Mouse (Mus musculus): ENCODE measurements at regions not wholly inside any gene's neighbourhood (a gene's known extent, or its start where the extent isn't known, plus 50 kb on each side); places are given as distances from the start of the nearest gene placed in this dataset.

DNA sequence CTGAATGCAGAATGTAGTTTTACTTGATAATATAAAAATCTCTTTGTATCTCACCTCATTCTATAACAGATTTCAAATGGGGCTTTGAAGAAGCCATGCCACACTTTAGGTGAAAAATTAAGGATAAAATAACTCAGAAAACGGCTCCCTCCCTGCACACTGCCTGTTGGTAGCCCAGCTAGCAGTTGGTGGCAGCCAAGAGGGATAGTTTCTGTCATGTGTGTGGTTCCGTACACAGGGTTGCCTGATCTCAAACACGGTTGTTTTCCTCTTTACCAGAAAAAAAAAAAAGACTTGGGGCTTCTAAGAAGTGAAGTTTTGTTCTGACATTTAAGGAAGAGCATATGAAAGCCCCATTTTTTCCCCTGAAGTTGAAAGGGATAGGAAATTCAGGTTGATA is 773.1 kb upstream of the Car8 start:
- in situ Hi-C loops (cut with MboI, MseI) = no loop called here

DNA sequence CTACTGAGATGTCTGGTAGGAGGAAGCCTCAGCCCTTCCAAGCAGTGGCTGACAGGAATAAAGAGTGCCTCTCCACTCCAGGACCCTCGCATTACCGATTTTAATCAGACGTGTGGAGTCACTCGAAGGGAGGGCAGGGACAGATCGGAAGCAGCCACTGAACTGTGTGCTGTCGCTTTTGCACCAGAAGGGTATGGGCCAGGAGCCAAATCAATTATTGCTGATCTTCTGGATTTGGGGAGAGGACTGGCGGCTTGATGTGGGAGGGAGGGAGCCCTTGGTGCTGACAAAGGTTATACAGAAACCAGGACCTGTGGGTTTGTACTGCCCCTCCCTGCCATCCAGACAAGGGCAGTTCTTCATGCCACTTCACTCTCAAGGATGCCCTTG is 772.3 kb upstream of the Car8 start:
- in situ Hi-C loops (cut with MboI, MseI) = no loop called here

DNA sequence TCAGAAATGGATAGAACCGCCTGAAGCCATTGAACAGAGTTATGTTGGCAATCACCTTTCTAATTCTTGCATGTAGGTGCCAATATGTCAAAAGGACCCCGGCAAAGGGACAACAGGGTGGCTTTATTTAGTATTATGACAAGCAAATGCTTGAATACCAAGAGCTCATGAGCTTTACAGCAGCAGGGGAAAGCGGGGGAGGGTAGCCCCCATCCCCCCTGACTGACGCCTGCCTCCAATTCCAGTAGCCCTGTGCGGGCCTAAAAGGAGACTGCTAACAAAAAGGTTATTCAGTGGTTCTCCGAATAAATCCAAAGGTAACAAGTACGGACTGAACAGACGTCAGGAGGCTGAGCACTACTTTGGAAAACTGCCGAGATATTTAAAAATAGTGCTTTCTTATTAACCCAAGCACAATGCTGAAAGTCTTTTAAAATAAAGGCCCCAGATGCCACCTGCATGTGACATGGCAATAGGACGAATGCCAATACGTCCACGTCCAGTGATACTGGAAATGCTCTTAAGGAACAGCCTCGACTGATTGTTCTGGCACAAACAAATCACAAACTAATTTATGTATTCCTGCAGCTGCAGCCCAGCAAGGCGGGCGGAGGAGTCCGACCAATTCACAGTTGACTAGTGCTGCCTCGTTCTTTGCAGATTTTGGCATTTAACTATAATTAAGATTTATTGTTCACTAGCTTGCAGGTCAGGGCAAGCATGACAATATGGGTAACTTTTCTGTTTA is 771.7 kb upstream of the Car8 start:
- in situ Hi-C loops (cut with MboI, MseI) = no loop called here

DNA sequence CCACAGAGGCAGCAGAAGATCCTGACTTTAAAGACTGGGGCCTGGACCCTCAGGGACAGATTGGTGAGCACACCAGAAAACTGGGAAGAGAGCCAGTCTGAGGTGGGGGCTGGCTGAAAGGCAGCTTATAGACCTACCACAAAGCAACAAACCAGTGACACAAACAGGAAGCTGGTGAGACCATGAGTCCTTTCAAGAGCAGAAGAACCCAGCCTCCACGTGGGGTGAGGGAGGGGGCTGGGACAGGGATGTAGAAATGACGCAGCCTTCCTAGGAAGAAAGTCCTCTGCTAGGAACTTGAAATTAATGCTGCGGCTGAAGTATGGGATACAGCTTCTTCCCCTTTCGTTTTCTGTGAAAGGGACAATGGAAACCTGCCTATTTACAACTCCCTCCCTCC is 770.8 kb upstream of the Car8 start:
- in situ Hi-C loops (cut with MboI, MseI) = no loop called here

DNA sequence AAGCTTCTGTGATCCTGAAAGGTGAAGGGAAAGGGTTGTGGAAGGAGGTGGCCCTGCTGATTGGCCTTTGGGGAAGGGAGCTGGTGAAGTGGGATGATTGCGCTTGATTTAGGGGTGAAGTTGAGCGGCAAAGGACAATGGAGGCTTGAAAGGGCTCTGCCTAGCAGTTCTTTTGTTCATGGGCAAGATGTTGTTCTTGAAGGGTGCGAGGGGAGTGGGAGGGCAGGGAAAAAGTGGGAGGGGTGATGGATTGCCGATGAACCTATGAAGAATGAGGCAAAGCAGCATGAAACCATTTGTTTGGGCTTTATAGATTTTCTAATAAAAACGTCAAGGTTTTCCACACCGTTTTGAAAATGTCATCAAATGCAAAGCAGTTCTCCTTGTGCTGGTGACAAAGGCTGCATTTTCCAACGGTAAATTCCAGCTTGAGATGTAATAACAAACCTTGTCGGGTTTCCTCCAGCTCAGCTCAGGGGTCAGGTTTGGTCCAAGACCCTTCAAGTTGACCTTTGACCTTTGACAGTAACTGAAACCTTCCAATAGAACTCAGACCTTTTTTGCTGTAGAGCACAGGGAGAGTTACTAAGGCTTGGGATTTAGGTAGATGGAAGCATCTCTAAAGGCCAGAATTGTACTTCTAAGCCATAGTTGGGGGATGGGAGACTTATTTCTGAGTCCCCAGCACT is 767.2 kb upstream of the Car8 start:
- in situ Hi-C loops (cut with MboI, MseI) = no loop called here

DNA sequence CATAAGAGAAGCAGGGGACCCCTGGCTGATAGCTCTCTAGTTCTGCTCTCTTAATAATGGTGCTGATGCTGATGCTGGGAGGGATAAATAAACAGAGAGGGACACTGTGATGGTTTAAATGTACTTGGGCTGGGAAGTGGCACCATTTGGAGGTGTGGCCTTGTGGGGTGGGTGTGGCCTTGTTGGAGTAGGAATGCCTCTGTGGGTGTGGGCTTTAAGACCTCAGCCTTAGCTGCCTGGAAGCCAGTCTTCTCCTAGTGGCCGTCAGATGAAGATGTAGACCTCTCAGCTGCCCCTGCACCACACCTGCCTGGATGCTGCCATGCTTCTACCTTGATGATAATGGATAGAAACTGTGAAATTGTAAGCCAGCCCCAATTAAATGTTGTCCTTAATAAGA is 765.0 kb upstream of the Car8 start:
- in situ Hi-C loops (cut with MboI, MseI) = no loop called here

DNA sequence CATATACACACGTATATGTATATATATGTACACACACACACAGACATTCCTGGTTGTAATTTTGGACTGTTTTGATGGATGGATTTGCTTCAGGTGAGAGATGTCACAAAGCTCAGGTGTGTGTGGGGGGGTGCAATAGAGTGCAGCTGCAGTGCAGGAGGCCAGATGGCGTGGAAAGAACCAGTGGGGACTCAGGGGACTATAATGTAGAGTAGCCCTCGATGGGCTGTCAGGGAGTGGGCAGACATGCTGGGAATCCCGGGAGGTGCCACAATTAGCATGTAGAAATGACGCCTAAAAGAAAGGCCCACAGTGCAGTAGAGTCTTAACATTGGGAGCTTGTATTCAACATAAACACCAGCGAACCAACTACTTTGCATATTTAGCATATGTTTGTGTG is 763.5 kb upstream of the Car8 start:
- in situ Hi-C loops (cut with MboI, MseI) = no loop called here

DNA sequence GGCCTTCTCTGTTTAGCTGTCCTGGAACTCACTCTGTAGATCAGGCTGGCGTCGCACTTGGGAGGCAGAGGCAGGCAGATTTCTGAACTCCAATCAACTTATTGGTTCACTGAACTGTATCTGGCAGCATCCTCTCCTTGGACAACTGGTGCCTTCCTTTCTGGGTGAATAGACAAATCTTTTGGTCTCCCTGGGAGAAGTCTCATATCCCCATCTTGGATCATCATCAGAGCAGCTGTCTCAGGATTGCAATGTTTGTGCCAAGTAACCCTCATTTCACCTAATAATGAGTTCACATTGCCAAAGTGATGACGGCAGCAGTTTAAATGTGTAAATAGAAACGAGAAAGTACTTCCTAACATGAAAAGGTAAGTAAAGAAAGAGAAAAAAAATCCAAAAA is 759.8 kb upstream of the Car8 start:
- in situ Hi-C loops (cut with MboI, MseI) = no loop called here

DNA sequence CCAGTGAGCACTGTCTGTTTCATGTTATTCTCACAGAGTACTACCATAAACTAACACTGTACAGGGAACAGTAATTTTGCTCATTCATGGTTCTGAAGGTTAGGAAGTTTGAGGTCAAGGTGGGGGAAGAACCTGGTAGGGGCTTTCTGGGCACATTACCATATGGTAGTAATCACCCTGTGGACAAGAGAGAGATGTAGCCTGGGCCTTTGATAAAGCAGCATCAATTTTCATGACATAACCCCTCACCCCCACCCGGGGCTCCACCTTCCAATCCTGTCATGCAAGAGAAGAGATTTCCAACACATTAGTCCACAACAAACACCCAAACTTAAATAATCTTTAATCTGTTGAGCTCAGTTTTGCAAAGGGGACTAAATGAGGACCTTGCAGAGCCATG is 753.3 kb upstream of the Car8 start:
- in situ Hi-C loops (cut with MboI, MseI) = no loop called here

DNA sequence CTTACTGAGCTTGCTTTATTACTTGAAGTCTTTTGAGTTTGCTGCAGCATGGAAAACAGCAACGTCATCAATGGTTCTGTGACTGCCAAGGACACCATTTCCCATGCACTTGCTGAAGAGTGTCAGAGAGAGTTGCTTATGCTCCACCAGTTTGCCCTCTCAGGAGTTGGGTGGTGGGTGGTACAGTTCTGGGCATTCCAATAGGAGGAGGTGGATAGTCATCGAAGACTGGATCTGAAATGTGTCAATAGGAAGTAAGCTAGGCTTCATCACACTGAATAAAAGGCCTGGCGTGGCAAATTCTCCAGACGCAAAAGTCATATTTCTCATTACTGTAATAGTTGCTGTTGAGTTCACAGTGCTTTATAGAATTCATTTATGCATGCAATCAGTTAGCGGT is 751.7 kb upstream of the Car8 start:
- in situ Hi-C loops (cut with MboI, MseI) = no loop called here

DNA sequence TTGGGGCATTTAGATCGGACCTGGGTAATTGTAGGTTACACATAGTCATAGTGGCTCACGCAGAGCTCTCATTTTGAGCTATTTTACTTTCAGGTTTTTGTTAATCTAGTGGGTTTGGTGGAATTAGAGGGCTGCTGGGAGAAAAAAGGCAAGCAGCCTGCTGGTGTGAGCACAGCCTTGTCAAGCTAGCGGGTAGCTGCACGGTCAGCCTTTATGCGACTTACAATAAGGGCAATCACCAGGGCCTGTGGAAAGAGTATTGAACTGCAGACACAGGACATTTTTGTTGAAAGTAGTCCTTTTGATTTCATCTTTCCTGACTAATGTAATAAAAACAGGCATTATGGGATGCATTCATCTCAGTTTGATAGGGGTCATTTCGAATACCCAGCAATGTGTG is 750.8 kb upstream of the Car8 start:
- in situ Hi-C loops (cut with MboI, MseI) = no loop called here

DNA sequence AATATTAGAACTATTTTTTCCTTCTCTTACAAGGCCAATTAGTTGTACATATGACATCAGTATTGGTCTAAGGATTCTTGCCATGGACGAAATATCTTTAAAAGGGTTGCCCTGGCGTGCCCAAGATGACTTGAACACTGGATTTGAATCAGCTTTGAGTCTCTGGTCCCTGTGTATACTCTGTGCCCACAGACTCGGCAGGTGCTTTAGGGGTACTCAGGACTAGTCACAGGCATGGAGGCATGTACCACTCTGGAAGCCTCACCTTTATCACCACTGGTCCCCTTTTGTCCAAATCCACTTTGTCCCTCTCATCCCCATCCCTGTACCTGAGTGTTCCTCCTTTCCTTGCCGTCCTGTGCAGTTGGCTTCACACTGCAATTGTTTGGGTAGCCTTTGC is 750.3 kb upstream of the Car8 start:
- in situ Hi-C loops (cut with MboI, MseI) = no loop called here

DNA sequence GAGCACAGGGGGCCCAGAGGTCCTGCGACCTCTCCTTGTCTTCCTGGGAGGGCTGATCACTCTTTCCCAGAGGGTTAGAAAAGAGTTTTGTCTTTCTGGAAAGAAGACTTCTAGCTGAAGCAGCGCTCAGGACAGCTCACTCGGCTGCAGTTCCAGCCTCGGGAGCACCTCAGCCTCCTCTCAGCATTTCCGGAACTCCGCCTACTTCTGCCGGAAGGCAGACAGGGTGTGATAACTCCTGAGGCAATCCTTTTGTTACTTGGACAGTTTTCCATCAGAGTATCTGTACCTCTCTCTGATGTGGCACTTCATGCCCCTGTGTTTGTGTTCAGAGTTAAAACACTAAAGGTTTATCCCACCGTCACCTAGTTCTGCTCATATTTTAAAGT is 749.5 kb upstream of the Car8 start:
- in situ Hi-C loops (cut with MboI, MseI) = no loop called here

DNA sequence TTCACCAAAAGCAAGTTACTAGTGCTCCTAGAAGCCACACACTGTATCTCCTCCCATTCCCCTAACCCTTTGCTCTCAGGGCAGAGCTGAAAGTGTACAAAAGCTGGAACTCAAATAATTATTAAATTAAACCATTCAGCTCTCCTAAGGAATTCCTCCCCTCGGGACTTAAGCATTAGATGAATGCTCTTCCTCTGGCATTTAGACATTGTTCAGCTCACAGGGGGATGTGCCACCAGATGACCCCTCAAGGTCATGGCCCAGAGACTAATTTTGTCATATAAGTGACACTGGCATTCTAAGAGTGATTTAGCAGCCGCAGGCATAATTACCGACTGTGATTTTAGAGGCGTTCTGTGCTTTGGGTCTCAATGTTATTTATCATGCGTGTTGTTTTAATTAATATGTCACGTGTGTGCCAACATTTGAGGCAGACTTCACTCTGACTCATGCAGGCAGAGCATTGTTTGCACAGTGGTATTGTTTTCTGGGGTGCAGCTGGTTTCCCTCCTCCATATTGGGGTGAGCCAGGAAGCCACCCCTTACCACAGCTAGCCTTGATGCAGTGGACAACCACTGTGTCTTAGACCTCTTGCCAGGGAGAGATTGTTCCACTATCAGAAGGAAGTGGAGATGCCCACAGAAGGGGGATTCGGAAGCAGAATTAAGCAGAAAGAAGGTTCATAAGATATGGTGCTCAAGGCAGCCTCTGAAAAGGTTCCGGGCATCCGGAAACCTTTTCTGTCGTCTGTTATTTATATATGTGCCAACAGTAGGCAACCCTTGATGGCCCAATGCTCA is 748.9 kb upstream of the Car8 start:
- in situ Hi-C loops (cut with MboI, MseI) = no loop called here

DNA sequence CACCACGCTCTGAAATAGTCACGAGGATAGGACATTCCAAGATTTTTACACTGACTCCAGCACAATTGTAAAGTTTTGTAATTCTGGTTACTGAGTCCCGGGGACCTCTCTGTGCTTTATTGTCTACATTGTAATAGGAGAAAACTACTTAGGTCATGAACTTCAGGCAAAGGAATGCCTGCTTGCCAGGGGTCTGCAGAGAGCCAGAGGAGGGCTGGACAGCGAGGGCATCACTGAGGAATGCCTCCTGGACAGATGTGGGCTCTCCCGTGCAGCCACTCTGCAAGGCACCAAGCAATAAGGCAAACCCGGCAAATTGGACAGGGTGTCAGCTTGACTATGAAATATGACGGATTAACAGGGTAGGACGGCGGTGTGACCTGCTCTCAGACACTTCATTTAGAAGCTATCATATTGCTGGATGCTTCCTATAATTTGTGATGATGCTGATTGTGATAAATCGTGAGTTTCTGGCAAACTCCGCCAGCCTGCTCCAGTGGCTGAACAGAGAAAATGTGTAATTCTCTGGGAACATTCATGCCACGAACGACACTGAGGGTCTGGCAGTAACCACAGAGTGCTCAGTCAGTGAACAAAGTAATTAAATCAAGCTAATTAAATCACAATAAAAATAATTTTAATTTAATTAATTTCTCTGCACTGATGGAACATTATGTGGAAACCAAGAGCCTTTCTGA is 747.7 kb upstream of the Car8 start:
- in situ Hi-C loops (cut with MboI, MseI) = no loop called here

DNA sequence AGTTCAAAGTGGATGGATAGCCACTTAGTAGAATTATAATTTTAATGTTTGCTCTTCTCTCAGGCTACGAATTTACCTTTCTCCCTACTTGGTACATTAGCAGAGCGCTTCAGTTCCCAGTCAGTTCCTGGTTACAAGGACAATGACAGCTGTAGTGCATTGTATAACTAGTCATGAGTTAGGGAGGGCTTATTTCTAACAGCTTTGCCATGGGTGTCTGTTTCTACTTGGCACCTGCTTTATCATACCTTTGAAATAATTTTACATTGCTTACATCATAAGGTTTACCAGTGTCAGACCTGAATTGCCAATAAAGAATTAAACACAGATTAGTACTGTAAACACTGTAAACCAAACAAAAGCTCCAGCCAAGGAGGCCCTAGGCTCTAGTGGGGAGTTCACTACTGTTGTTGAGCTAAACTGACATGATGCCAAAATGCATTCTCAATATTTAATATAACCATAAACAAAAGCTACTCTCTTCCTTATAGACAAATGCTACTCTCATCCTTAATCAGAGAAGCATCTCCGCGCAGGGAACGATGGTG is 745.3 kb upstream of the Car8 start:
- in situ Hi-C loops (cut with MboI, MseI) = no loop called here

DNA sequence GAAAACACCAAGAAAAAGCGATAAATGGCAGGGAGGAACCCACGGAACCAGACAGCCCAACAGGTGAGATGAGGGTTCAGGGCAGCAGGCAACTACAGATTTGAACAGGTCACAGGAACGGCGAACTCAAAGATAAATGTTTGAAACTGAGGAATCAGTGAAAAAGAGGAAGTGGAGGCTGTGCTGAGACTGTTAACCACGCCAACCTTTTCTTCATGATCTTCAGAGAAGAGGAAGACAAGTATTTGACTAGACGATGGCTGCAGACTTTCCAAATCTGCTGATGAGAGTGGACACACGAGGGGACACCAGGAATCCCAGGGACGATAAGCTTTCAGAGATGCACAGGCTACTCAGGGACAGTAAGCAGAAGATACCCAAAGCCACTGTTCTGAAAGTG is 740.1 kb upstream of the Car8 start:
- in situ Hi-C loops (cut with MboI, MseI) = loop anchor here (10.0 kb wide), 1 partner anchor 1264 kb away; no protein-coding TSS in a partner anchor

DNA sequence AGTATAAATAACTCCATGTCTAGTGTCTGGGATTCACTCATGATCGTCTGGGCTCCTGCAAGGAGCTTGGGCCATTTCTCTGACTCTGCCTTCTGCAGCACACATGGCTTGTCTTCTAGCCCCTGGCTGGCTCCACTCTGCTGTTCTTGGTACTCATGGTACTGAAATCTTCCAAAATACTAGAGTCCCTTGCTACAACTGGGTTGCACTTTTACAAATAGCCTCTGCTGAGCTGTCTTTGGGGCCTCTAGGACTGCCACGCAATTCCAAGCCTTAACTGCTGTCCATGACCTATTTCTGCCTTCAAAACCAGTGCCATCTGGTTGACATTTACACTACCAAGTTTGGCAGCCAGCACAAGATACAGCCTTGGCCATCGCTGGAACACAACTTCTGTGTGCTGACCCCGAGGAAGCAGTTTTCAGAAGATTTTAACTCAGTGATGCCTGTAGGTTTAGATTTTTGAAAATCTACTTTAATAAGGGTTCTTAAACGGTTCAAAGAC is 731.2 kb upstream of the Car8 start:
- in situ Hi-C loops (cut with MboI, MseI) = loop anchor here (10.0 kb wide), 1 partner anchor 1255 kb away; no protein-coding TSS in a partner anchor

DNA sequence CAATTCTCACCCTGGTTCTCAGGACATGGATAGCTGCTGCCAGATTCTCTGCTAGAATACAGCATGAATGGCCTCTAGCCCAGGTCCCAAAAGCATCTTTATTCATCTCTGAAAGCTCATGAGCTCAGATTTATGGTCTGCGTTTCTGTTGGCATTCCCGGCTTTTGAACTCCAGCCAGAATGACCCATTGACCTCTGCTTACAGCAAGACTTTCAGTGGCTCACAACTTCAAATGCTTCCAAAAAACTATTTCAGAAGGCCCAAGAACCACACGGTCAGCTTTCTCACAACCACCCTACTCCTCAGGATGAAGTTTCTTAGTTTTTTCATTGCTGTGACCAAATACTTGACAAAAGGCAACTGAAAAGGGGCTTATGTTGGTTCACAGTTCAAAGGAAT is 729.9 kb upstream of the Car8 start:
- in situ Hi-C loops (cut with MboI, MseI) = no loop called here

DNA sequence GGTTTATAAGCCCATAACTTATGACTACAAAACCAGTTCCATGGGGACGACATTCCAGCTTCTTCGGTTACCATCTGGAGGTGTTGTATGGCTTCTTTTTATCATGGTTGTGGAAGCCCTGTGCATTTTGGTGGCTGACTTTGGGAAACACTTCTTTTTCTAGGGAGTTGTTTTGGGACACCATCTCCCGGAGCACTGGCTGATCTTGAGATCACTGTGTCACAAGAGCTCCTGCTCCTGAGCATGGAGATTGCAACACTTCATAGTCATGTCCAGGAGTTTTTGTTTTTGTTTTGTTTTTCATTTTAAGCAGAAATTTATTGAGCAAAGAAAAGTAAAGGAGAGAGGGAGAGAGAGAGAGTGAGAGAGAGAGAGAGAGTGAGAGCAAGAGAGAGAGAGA is 729.1 kb upstream of the Car8 start:
- in situ Hi-C loops (cut with MboI, MseI) = no loop called here

DNA sequence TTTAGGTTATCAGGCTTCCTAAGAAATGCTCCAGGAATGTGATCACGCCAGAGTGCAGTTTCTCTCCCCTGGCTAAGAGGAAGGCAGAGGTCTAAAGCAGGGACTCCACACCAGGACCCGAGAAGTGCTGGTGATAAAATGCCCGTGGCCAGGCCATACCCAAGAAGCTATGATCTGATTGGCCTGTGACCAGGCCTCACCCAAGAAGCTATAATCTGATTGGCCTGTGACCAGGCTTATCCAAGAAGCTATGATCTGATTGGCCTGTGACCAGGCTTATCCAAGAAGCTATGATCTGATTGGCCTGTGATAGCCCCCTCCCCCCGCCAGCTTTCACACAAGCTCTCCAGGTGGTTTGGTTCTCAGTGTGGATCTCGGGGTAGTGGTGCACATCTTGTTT is 726.7 kb upstream of the Car8 start:
- in situ Hi-C loops (cut with MboI, MseI) = no loop called here

Data from T-helper 2 cell (primary cell).